ENCODE assay signal across 9 mouse cellular contexts in the genomic region with DNA sequence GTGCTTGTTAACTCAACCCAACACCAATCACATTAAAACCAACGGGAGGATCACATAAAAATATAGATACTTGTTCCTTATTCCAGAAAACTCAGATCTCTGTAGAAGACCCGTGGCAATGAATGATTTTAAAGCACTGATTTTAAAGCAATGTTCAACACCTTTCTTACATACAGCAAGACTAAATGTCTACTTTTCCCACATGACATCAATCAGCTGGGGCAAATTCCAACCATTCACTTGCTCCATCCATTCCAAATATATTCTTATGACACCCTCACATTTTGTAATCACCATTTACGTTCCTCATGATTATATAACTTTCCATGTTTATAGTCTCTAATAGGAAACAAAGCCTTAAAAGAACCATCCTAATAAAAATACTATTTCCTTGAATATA. TPM values are rescaled to one million over a fixed set of nuclear protein-coding genes. Genes with fewer than 3 reads are reported as not detected.
DNase-seq lines count a peak whose midpoint lies in the region; ATAC-seq and TF ChIP-seq lines count a peak whose summit lies in the region.
"Had no signal": no experiment of that assay in that cellular context is flagged by ENCODE, and none has a peak within 500 bp of the region (broad histone marks: within the 10 kb centered on the region; RNA-seq: fewer than 3 reads in every experiment).

No protein-coding gene starts in this region.

- intact Hi-C loops in left cerebral cortex, postnatal 36 days (cut with DNase I), result loop anchor here (2.0 to 5.0 kb wide), 4 partner anchors 105 to 472 kb away; a partner anchor contains a TSS

- no peaks in the 10 kb centered on the region for H3K9me3 ChIP-seq in megakaryocyte, embryonic 14.5 days
- H3K9me3 ChIP-seq in liver, embryonic 11.5 days (ENCODE audit: control insufficient read depth, low read length), result no peaks in the 10 kb centered on the region

- H3K4me3 ChIP-seq in cerebellum, adult 2 months (replicated peaks; ENCODE audit: insufficient read depth, low read depth, low read length), result peak overlapping the region; percentile 64
- H3K4me3 ChIP-seq in megakaryocyte, embryonic 14.5 days (replicated peaks), result peak overlapping the region; percentile 96
- peak overlapping the region; percentile 76 for H3K4me3 ChIP-seq in liver, embryonic 11.5 days (ENCODE audit: low read depth, low read length)

- no peaks in the 10 kb centered on the region for H3K36me3 ChIP-seq in megakaryocyte, embryonic 14.5 days (replicated peaks; ENCODE audit: low read length)
- H3K36me3 ChIP-seq in liver, embryonic 11.5 days (ENCODE audit: control insufficient read depth, insufficient read depth, low read length), result 0 out of 2 replicates have a peak, but pooled peaks cover 2% of the 10 kb centered on the region

- 14% methylated on average over 3 of the region's 3 CpGs for WGBS in cerebellum, adult 2 months
- 60% methylated on average over 3 of the region's 3 CpGs for WGBS in liver, embryonic 11.5 days

- H3K9ac ChIP-seq in liver, embryonic 11.5 days (ENCODE audit: low read depth, low read length), result 0 out of 2 replicates have a peak overlapping the region, but pooled peaks have one; percentile 22

- H3K4me1 ChIP-seq in cerebellum, adult 2 months (ENCODE audit: control insufficient read depth, insufficient read depth, low read length), result peaks cover 8% of the 10 kb centered on the region
- H3K4me1 ChIP-seq in megakaryocyte, embryonic 14.5 days, result peaks cover 37% of the 10 kb centered on the region
- peaks cover 9% of the 10 kb centered on the region for H3K4me1 ChIP-seq in liver, embryonic 11.5 days (replicated peaks; ENCODE audit: control insufficient read depth, insufficient read depth, low read length)

- no peak overlapping the region for H3K27ac ChIP-seq in cerebellum, adult 2 months (ENCODE audit: insufficient read depth, low read length)
- no peak overlapping the region for H3K27ac ChIP-seq in liver, embryonic 11.5 days (ENCODE audit: low read depth, low read length)

- ATAC-seq in megakaryocyte, adult 5-6 weeks (ENCODE audit: poor library complexity, severe bottlenecking), result no peak
- ATAC-seq in liver, embryonic 11.5 days (replicated peaks; ENCODE audit: low FRiP score), result no peak

- H3K27me3 ChIP-seq in cerebellum, adult 2 months (ENCODE audit: control insufficient read depth, insufficient read depth, low read length), result no peaks in the 10 kb centered on the region
- no peaks in the 10 kb centered on the region for H3K27me3 ChIP-seq in megakaryocyte, embryonic 14.5 days (replicated peaks)
- no peaks in the 10 kb centered on the region for H3K27me3 ChIP-seq in liver, embryonic 11.5 days (replicated peaks; ENCODE audit: control insufficient read depth, insufficient read depth, low read length)

- no peak for TF ChIP-seq POLR2A in cerebellum, adult 2 months (IDR thresholded peaks at IDR 0.05; ENCODE audit: borderline replicate concordance, insufficient read depth, low read length)

- no peak for TF ChIP-seq CTCF in cerebellum, adult 2 months (IDR thresholded peaks at IDR 0.05; ENCODE audit: borderline replicate concordance, insufficient read depth, low read depth, low read length)

- peak overlapping the region; percentile 88 for H3K4me2 ChIP-seq in liver, embryonic 11.5 days

- no peak for DNase-seq in cerebellum, adult 2 months
- DNase-seq in cerebellum, postnatal 36 days, result no peak
- no peak for DNase-seq in liver, embryonic 11.5 days (ENCODE audit: low spot score)
- no peak for DNase-seq in yolk sac, embryonic 10.5 days (ENCODE audit: low spot score)
- DNase-seq in left cerebral cortex, postnatal 36 days (ENCODE audit: low spot score in 2 of 2), result no peak
- DNase-seq in right cerebral cortex, postnatal 36 days (ENCODE audit: low spot score in 2 of 2), result no peak

RNA-seq across cellular contexts. Expression of a gene that starts 0.9 kb away (rescaled TPM):
- 33.1 and 33.8 TPM in 2 replicates for polyA plus RNA-seq in cerebellum, adult 2 months (2012; rRNA removed)
- 0.57 TPM in 1 of 2 replicates, not detected in the other for polyA plus RNA-seq in megakaryocyte, embryonic 14.5 days (2012; ENCODE audit: insufficient read depth, low replicate concordance)
- total RNA-seq in megakaryocyte, adult 5-6 weeks (2015), result 3.8 and 4.1 TPM in 2 replicates
- total RNA-seq in megakaryocyte, adult 5-6 weeks (2017), result 1.9 and 5.8 TPM in 2 replicates
- 7.7 and 8.1 TPM in 2 replicates for polyA plus RNA-seq in liver, embryonic 11.5 days (2014; fragmentation: Nextera tagmentation; extraction: Ambion mirVana)
- 10 to 100 TPM; 21.5 to 31.9 TPM for total RNA-seq in left cerebral cortex, postnatal 36 days (2021)

RNA-seq across cellular contexts. Expression of a gene that starts 45.5 kb away (rescaled TPM):
- 0.11 TPM in 1 of 2 replicates, not detected in the other for polyA plus RNA-seq in cerebellum, adult 2 months (2012; rRNA removed)
- polyA plus RNA-seq in megakaryocyte, embryonic 14.5 days (2012; ENCODE audit: insufficient read depth, low replicate concordance), result not detected in 2 replicates
- total RNA-seq in megakaryocyte, adult 5-6 weeks (2015), result not detected in 2 replicates
- total RNA-seq in megakaryocyte, adult 5-6 weeks (2017), result not detected in 2 replicates
- not detected in 2 replicates for polyA plus RNA-seq in liver, embryonic 11.5 days (2014; fragmentation: Nextera tagmentation; extraction: Ambion mirVana)
- not detected for total RNA-seq in left cerebral cortex, postnatal 36 days (2021)
- total RNA-seq: left cerebral cortex, postnatal 25 days had no signal
